Mouse (Mus musculus) limb, embryonic 11.5 days (tissue): Measurements from ENCODE around the gene Ubash3b. TPM values are rescaled to one million over a fixed set of nuclear protein-coding genes. Genes with fewer than 3 reads are reported as not detected.

Source experiments
- ATAC-seq: fragments of 200-750 bp; cut with Nextera tagmentation; 2 replicates; pipeline ENCODE4 v1.8.0; 2017; ENCODE audit warnings: low read depth; ENCODE audit not compliant: insufficient number of reproducible peaks, low FRiP score, low TSS enrichment
- DNase-seq: peaks from one replicate; pipeline ENCODE4 v3.0.0-alpha.2; 2015; ENCODE audit warnings: low spot score
- H3K27ac ChIP-seq: fragments of 300-500 bp; sonication (generic); replicated peaks from 2 replicates; pipeline ENCODE4 v1.5.1; 2014; ENCODE audit warnings: low read depth, mild to moderate bottlenecking, low read length
- H3K27me3 ChIP-seq: fragments of 300-500 bp; sonication (generic); 2 replicates; pipeline ENCODE4 v1.6.1; 2014; ENCODE audit warnings: mild to moderate bottlenecking, low read length, mixed read lengths; ENCODE audit not compliant: control insufficient read depth, insufficient read depth
- H3K36me3 ChIP-seq: fragments of 300-500 bp; sonication (generic); 2 replicates; pipeline ENCODE4 v1.6.1; 2014; ENCODE audit warnings: mild to moderate bottlenecking, low read length, moderate library complexity, mixed read lengths; ENCODE audit not compliant: control insufficient read depth, insufficient read depth
- H3K4me1 ChIP-seq: fragments of 300-500 bp; sonication (generic); 2 replicates; pipeline ENCODE4 v1.6.1; 2014; ENCODE audit warnings: low read length, mixed read lengths; ENCODE audit not compliant: control insufficient read depth, insufficient read depth
- H3K4me2 ChIP-seq: fragments of 300-500 bp; sonication (generic); 2 replicates; pipeline ENCODE4 v1.6.1; 2014; ENCODE audit warnings: low read depth, mild to moderate bottlenecking, moderate library complexity; ENCODE audit not compliant: severe bottlenecking
- H3K4me3 ChIP-seq: fragments of 300-500 bp; sonication (generic); 2 replicates; pipeline ENCODE4 v1.5.1; 2014; ENCODE audit warnings: low read depth, low read length
- H3K9ac ChIP-seq: fragments of 300-500 bp; sonication (generic); 2 replicates; pipeline ENCODE4 v1.6.1; 2014; ENCODE audit warnings: mild to moderate bottlenecking, low read length
- H3K9me3 ChIP-seq: fragments of 300-500 bp; sonication (generic); 2 replicates; pipeline ENCODE4 v1.6.1; 2016; ENCODE audit warnings: low read length; ENCODE audit not compliant: control insufficient read depth
- WGBS: fragments of 180-500 bp; shearing (Covaris S2); extraction: QIAGEN DNeasy Blood & Tissue Kit; methylation state at CpG from one replicate; pipeline ENCODE4 v1.1.7; 2014; 5-methylcytosine and 5-hydroxymethylcytosine counted together
- polyA plus RNA-seq: library from polyadenylated mRNA; unstranded; fragments of >200 nt; fragmentation: Nextera tagmentation; extraction: Ambion mirVana; gene quantifications from 2 replicates; pipeline ENCODE4 v1.2.1, GENCODE M21; 2014

Ubash3b gene
- polyA plus RNA-seq, 1 experiment from 2014 or later = 8.2 TPM

DNA sequence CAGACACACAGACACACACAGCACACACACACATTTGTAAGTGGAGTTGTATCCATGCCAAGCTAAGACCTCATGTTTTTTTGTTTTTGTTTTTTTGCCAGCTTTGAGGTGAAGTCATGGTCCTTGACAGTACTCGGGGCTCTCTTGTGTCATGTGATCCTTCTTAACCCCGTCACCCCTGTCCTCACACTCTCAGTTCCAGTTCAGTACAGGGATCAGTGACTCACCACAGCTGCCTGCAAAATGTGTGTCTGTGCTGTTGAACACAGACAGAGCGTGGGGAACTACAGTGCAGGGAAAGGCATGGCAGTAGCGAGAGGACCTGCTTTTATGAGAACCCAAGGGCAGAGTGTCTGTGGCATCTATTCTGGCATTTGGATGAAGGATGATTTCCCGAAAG is 17.6 kb upstream of the Ubash3b start:
- Histone ChIP-seq H3K4me1 (no peaks in the 10 kb centered on the region), H3K36me3 (no peaks in the 10 kb centered on the region), H3K9me3 (no peaks in the 10 kb centered on the region), H3K27me3 (no peaks in the 10 kb centered on the region), H3K9ac (no peak overlapping the region), H3K4me2 (no peak overlapping the region), H3K27ac (no peak overlapping the region), H3K4me3 (no peak overlapping the region)
- ATAC-seq (no peak), DNase-seq (no peak)
- WGBS = 80% methylated on average over 5 of the region's 5 CpGs

GRCm38 (mm10) chr9:41173158-41173557 is 11.7 kb upstream of the Ubash3b start:
- ATAC-seq (no peak), DNase-seq (no peak)
- Histone ChIP-seq H3K27me3 (no peaks in the 10 kb centered on the region), H3K36me3 (no peaks in the 10 kb centered on the region), H3K4me3 (no peak overlapping the region), H3K9ac (no peak overlapping the region), H3K4me2 (no peak overlapping the region), H3K27ac (no peak overlapping the region), H3K4me1 (peaks cover 3% of the 10 kb centered on the region; the same call in 1 of the 2 replicates), H3K9me3 (no peaks in the 10 kb centered on the region)
- 33% methylated on average over 3 of the region's 3 CpGs for WGBS

DNA sequence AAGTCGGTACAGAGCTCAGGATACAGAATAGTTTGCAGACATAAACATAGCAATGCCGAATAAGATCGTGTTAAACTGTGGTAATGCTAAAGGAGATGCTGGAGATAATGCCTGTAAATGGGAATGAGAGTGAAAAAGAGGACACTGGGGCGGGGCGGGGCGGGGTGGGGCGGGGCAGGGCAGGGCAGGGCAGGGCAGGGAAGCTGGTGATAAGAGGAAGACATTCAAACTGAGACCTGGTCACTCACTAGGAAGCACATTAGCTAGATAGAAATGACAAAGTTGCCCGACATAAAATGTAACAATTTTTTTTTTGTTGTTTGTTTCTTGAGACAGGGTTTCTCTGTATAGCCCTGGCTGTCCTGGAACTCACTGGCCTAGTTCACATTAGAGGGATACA is 10.9 kb upstream of the Ubash3b start:
- Histone ChIP-seq H3K9ac (no peak overlapping the region), H3K36me3 (no peaks in the 10 kb centered on the region), H3K27me3 (no peaks in the 10 kb centered on the region), H3K4me1 (peaks cover 3% of the 10 kb centered on the region; the same call in 1 of the 2 replicates), H3K4me2 (no peak overlapping the region), H3K4me3 (no peak overlapping the region), H3K9me3 (no peaks in the 10 kb centered on the region), H3K27ac (no peak overlapping the region)
- WGBS = 87% methylated on average over 8 of the region's 8 CpGs
- ATAC-seq = no peak
- DNase-seq = no peak

- Histone ChIP-seq H3K9ac (no peak overlapping the region), H3K4me1 (peaks cover 3% of the 10 kb centered on the region; the same call in 1 of the 2 replicates), H3K4me3 (no peak overlapping the region), H3K36me3 (no peaks in the 10 kb centered on the region), H3K9me3 (no peaks in the 10 kb centered on the region), H3K27ac (no peak overlapping the region), H3K4me2 (no peak overlapping the region), H3K27me3 (no peaks in the 10 kb centered on the region)
- no peak for DNase-seq
- ATAC-seq = no peak
- WGBS = 66% methylated on average over 8 of the region's 8 CpGs
Observed at GRCm38 (mm10) chr9:41170026-41170425, 8.5 kb upstream of the Ubash3b start.

GRCm38 (mm10) chr9:41168656-41169055 is 7.2 kb upstream of the Ubash3b start:
- DNase-seq (no peak), ATAC-seq (no peak)
- H3K27ac ChIP-seq = no peak overlapping the region
- no peaks in the 10 kb centered on the region for H3K27me3 ChIP-seq
- 0 out of 2 replicates have a peak, but pooled peaks cover 3% of the 10 kb centered on the region for H3K4me1 ChIP-seq
- H3K9me3 ChIP-seq = no peaks in the 10 kb centered on the region
- H3K4me2 ChIP-seq = no peak overlapping the region
- no peak overlapping the region for H3K4me3 ChIP-seq
- H3K36me3 ChIP-seq = no peaks in the 10 kb centered on the region
- H3K9ac ChIP-seq = no peak overlapping the region
- WGBS = 73% methylated on average over 2 of the region's 2 CpGs

DNA sequence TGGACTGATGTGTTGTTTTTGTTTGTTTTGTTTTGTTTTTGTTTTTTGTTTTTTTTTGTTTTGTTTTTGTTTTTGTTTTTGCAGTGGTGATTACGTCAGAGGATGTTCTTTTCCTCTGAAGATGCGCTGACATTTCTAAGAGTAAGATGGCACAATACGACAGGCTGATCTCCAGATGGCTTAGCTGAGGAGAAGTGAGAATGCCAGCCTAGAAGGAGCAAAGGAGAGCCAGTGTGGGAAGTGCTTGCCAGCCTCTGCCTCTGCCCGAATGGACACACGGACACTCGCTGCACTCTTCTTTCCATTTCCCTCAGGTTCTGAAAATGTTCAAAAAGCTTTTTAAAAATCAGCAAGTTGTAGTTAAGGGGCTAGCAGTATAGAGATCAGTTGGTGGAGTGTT is 6.7 kb upstream of the Ubash3b start:
- Histone ChIP-seq H3K4me3 (no peak overlapping the region), H3K4me1 (no peaks in the 10 kb centered on the region), H3K9ac (no peak overlapping the region), H3K27ac (no peak overlapping the region), H3K9me3 (no peaks in the 10 kb centered on the region), H3K27me3 (no peaks in the 10 kb centered on the region), H3K36me3 (no peaks in the 10 kb centered on the region), H3K4me2 (no peak overlapping the region)
- ATAC-seq (no peak), DNase-seq (no peak)
- WGBS = 95% methylated on average over 6 of the region's 6 CpGs

GRCm38 (mm10) chr9:41166886-41167285 is 5.4 kb upstream of the Ubash3b start:
- ATAC-seq = no peak
- Histone ChIP-seq H3K9me3 (no peaks in the 10 kb centered on the region), H3K4me3 (no peak overlapping the region), H3K4me1 (no peaks in the 10 kb centered on the region), H3K9ac (no peak overlapping the region), H3K27ac (no peak overlapping the region), H3K27me3 (no peaks in the 10 kb centered on the region), H3K4me2 (no peak overlapping the region), H3K36me3 (no peaks in the 10 kb centered on the region)
- no peak for DNase-seq
- 51% methylated on average over 9 of the region's 10 CpGs for WGBS

GRCm38 (mm10) chr9:41162363-41162762 is 866 bp upstream of the Ubash3b start:
- Histone ChIP-seq H3K27ac (no peak overlapping the region), H3K4me1 (no peaks in the 10 kb centered on the region), H3K9me3 (no peaks in the 10 kb centered on the region), H3K4me2 (no peak overlapping the region), H3K36me3 (no peaks in the 10 kb centered on the region), H3K9ac (no peak overlapping the region), H3K27me3 (no peaks in the 10 kb centered on the region), H3K4me3 (no peak overlapping the region)
- no peak for DNase-seq
- WGBS = 77% methylated on average over 4 of the region's 4 CpGs
- no peak for ATAC-seq

DNA sequence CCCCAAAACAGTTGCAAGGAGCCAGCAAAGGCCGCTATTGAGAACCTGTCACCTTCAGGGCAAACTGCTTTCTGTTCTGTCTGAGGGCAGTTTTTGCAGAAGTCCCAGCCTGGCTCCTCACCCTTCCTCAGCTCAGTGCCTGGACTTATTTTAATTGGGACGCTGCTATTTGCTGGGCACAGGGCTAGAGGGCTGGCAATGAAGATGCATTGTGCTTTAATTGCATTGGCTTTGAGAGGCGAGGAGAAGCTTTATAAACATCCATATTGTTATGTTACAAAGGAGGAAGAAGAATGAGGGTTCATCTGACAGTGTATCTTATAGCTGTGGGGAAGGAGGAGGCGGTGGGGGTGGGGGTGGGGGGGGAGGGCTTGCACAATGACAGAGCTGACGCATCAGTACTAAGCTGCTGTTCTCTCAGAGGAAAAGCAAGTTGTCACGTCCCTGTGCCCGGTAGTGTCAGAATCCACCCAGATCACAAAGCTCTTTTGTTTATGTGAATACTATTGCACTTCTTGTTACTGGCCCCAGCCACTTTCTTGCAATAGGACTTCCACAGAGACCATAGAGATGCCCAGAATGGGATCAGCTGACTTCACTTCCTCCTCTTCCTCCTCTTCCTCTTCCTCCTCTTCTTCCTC is 841 bp downstream of the Ubash3b start:
- H3K9me3 ChIP-seq = no peaks in the 10 kb centered on the region
- 0 out of 2 replicates have a peak, but pooled peaks cover 2% of the 10 kb centered on the region for H3K27me3 ChIP-seq
- no peak overlapping the region for H3K4me2 ChIP-seq
- peaks cover 4% of the 10 kb centered on the region; the same call in 1 of the 2 replicates for H3K4me1 ChIP-seq
- H3K4me3 ChIP-seq = no peak overlapping the region
- ATAC-seq (no peak), DNase-seq (no peak)
- 70% methylated on average over 7 of the region's 7 CpGs for WGBS
- H3K36me3 ChIP-seq = no peaks in the 10 kb centered on the region
- H3K27ac ChIP-seq = no peak overlapping the region
- H3K9ac ChIP-seq = no peak overlapping the region
